18 mouse cellular contexts compared by ENCODE assay signal in genomic region chrX:15813771-15814170, GRCm38 (mm10).
DNase-seq lines count a peak whose midpoint lies in the region; ATAC-seq and TF ChIP-seq lines count a peak whose summit lies in the region.
"Had no signal": no experiment of that assay in that cellular context is flagged by ENCODE, and none has a peak within 500 bp of the region (broad histone marks: within the 10 kb centered on the region; RNA-seq: fewer than 3 reads in every experiment).

No protein-coding gene starts in this region.

- CTCF ChIA-PET in Patski (lab: Charles Lee) = no interaction called here

- H3K36me3 ChIP-seq in kidney, postnatal 0 days (ENCODE audit: insufficient read depth, low read length) = no peaks in the 10 kb centered on the region
- H3K36me3 ChIP-seq: embryonic facial prominence, embryonic 15.5 days; limb, embryonic 10.5 days had no signal

- ATAC-seq in kidney, postnatal 0 days (replicated peaks; ENCODE audit: low FRiP score, low read depth) = no peak
- ATAC-seq in Patski = no peak
- ATAC-seq: CD4-positive, CD25-positive, alpha-beta regulatory T cell, adult 4 months; lung, postnatal 0 days had no signal

- in situ Hi-C loops in Patski (cut with MboI; ENCODE audit: low pct_unique_long_range_greater_than_20kb) = no loop called here

- no peak overlapping the region for H3K27ac ChIP-seq in kidney, postnatal 0 days
- H3K27ac ChIP-seq: embryonic facial prominence, embryonic 15.5 days; limb, embryonic 10.5 days; liver, embryonic 14.5 days had no signal

- no peak overlapping the region for H3K9ac ChIP-seq in kidney, postnatal 0 days (ENCODE audit: low read depth, low read length)
- H3K9ac ChIP-seq: embryonic facial prominence, embryonic 15.5 days; liver, embryonic 14.5 days had no signal

- H3K9me3 ChIP-seq in kidney, postnatal 0 days (replicated peaks; ENCODE audit: low read length) = no peaks in the 10 kb centered on the region
- H3K9me3 ChIP-seq: embryonic facial prominence, embryonic 15.5 days; limb, embryonic 10.5 days had no signal

- H3K4me2 ChIP-seq in kidney, postnatal 0 days (ENCODE audit: low read length) = no peak overlapping the region
- H3K4me2 ChIP-seq: embryonic facial prominence, embryonic 15.5 days had no signal

- H3K4me3 ChIP-seq in kidney, postnatal 0 days (replicated peaks; ENCODE audit: low read depth, low read length) = no peak overlapping the region
- H3K4me3 ChIP-seq: embryonic facial prominence, embryonic 15.5 days; limb, embryonic 10.5 days had no signal

- POLR2A ChIA-PET in Patski (lab: Charles Lee) = interaction anchor here (0.6 kb wide), 1 partner anchor 28 kb away, joined by 3 read pairs; no protein-coding TSS in a partner anchor

- no peaks in the 10 kb centered on the region for H3K27me3 ChIP-seq in kidney, postnatal 0 days (ENCODE audit: insufficient read depth, low read length)
- H3K27me3 ChIP-seq in Patski = no peaks in the 10 kb centered on the region
- H3K27me3 ChIP-seq: embryonic facial prominence, embryonic 15.5 days had no signal

- H3K4me1 ChIP-seq in kidney, postnatal 0 days (replicated peaks; ENCODE audit: insufficient read depth, low read length) = no peaks in the 10 kb centered on the region
- H3K4me1 ChIP-seq: embryonic facial prominence, embryonic 15.5 days; limb, embryonic 10.5 days had no signal

- peak; percentile 0 to 1 for DNase-seq in frontal cortex, postnatal 36 days (ENCODE audit: low spot score in 2 of 2)
- DNase-seq in frontal cortex, postnatal 10 days (ENCODE audit: low spot score in 2 of 2) = no peak
- peak; percentile 1 for DNase-seq in kidney, postnatal 0 days (ENCODE audit: low spot score)
- no peak for DNase-seq in kidney, adult 11 months
- DNase-seq in ES-CJ7 (ENCODE audit: low read depth, low spot score) (peak; percentile 7), Patski (ENCODE audit: low read depth, low spot score) (no peak)
- DNase-seq in gastrocnemius, adult 8-10 months (ENCODE audit: low spot score in 2 of 2) = no peak
- DNase-seq: cerebellum, adult 8-10 months; heart, adult 11 months; heart, postnatal 14 days; kidney, postnatal 14 days; retina, postnatal 1 day; thymus, postnatal 25 days had no signal

- TF ChIP-seq CTCF in kidney, postnatal 0 days (IDR thresholded peaks at IDR 0.05; ENCODE audit: low read depth) = peak; percentile 55
- TF ChIP-seq CTCF in Patski (IDR thresholded peaks at IDR 0.05) = peak; percentile 55

- WGBS in kidney, postnatal 0 days = 37% methylated on average over 2 of the region's 2 CpGs

Comparison
In these comparisons a context has a peak if more than half of its experiments do, and no peak if none do; other contexts are left out.
1. DNase-seq: peak in frontal cortex, postnatal 36 days (2 of 2), kidney, postnatal 0 days (single experiment) and ES-CJ7 (single experiment); none in frontal cortex, postnatal 10 days (0 of 2), kidney, adult 11 months (single experiment), Patski (single experiment) and gastrocnemius, adult 8-10 months (0 of 2).